Mouse (Mus musculus) common myeloid progenitor, adult 5-6 weeks (primary cell): ENCODE results near the gene Asic2. TPM values are rescaled to one million over a fixed set of nuclear protein-coding genes. Genes with fewer than 3 reads are reported as not detected.

ENCODE experiments used
- ATAC-seq: replicated peaks from 2 replicates; pipeline ENCODE4 v1.8.0; 2016; ENCODE audit warnings: low read depth, mild to moderate bottlenecking, moderate TSS enrichment, inconsistent platforms; ENCODE audit not compliant: poor library complexity, severe bottlenecking
- total RNA-seq: library from RNA; stranded (forward); fragments of 200-1000, 187-1606 nt; gene quantifications from 2 replicates; pipeline ENCODE4 v1.2.3, GENCODE M21; 2017

Asic2 gene
- total RNA-seq, 1 experiment from 2014 or later, result not detected

- ATAC-seq, result no peak
Measured at GRCm38 (mm10) chr11:81767781-81768180, 200.5 kb downstream of the Asic2 start.

DNA sequence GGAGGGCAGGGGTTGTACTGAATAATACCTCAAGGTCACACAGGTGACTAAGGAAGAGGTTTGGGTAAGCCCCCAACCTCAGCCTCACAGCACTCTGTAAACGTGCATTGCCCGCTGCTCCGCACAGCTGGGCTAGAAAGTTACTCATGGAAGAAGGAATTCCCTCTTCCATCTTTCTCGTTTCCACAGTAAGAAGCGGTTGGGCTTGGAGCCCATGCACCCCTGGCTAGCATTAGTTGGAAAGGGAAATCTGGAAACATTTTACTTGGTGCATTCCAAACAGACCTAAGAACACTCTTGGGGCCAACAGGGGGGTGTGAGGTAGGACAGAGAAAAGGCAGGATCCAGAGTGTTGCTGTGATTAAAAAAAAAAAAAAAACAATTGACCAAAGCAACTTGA, 203.0 kb downstream of the Asic2 start:
- no peak for ATAC-seq

DNA sequence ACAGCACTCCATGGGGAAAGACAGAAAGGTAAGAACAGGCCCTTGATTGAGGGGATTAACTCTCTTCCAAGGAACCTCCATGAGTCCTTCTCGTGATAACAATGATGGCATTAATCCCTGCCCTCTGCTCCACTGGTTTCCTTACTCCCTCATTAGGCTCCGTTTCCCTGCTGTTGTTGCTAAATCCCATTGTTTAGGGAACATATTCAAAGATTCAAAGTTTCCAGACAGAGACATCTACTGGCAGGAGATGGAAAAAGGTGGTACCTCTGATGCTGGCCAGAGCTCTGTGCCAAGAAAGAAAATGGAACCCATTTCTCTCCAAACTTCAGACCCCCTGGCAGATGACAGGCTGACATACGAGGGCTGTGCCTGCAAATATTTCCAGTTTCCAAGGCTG, 203.5 kb downstream of the Asic2 start:
- no peak for ATAC-seq

- no peak for ATAC-seq
Measured at GRCm38 (mm10) chr11:81757221-81757620, 211.0 kb downstream of the Asic2 start.

GRCm38 (mm10) chr11:81750876-81751275, 217.4 kb downstream of the Asic2 start:
- no peak for ATAC-seq

GRCm38 (mm10) chr11:81750016-81750415, 218.2 kb downstream of the Asic2 start:
- no peak for ATAC-seq

GRCm38 (mm10) chr11:81738995-81739394, 229.3 kb downstream of the Asic2 start:
- no peak for ATAC-seq

DNA sequence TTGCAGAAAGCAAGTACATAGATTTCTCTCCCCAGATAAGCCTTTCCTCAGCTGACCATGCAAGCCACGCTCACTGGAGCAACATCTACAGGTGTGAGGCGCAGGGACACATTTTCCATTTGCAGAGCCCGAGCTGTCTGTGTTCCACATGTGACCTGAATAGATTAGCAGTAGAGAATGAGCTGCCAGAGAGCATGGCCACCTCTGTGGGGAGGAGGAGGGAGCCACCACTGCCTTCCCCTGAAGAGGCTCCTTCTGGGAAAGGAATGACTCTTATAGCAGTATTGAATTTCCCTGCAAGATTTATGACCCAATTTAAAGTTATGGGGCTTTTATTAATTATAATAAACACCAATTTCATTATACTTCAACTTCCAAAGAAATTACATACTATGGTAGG, 230.5 kb downstream of the Asic2 start:
- ATAC-seq, result no peak

- no peak for ATAC-seq
Measured at GRCm38 (mm10) chr11:81722071-81722470, 246.2 kb downstream of the Asic2 start.

- ATAC-seq, result no peak
Measured at GRCm38 (mm10) chr11:81714801-81715200, 253.5 kb downstream of the Asic2 start.

- ATAC-seq, result no peak
Measured at GRCm38 (mm10) chr11:81706996-81707395, 261.3 kb downstream of the Asic2 start.

DNA sequence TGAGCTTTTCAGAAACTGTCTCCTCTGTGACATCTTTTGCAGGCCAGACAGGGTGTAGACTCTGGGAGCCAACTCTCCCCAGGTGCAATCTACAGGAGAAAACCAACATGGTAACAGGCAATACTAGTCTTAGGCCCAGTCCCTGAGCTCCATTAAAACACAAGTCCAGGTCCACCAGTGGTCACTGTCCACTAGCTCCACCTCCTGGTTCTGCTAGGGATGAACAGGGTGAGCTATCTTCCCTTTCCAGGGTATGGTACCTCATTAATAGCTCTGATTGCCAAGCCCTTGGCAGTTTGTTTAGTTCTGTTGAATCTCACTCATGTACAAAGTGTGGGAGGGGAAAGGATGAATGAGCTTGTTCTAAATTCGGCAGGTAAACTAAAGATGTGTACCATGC, 270.2 kb downstream of the Asic2 start:
- no peak for ATAC-seq

GRCm38 (mm10) chr11:81695501-81695900, 272.8 kb downstream of the Asic2 start:
- ATAC-seq, result no peak

DNA sequence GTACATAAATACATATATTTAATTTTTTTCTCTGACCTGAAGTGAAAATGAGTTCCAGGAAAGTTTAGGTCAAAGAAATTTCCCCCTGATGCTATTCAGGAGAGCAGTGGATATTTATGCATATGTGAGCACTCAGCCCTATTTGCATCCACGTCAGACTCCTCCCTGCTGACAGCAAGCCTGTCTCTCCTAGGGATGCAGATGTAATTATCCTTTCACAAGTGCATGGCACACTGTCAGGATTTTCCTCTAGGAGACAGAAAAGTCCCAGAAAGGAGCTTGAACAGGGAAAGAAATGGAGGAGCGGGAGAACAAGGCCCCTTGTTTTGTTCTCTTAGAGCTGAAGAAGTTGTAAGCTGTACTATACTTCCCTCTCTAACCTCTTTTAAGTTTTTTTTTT, 287.7 kb downstream of the Asic2 start:
- no peak for ATAC-seq

GRCm38 (mm10) chr11:81671724-81672123, 296.5 kb downstream of the Asic2 start:
- no peak for ATAC-seq

DNA sequence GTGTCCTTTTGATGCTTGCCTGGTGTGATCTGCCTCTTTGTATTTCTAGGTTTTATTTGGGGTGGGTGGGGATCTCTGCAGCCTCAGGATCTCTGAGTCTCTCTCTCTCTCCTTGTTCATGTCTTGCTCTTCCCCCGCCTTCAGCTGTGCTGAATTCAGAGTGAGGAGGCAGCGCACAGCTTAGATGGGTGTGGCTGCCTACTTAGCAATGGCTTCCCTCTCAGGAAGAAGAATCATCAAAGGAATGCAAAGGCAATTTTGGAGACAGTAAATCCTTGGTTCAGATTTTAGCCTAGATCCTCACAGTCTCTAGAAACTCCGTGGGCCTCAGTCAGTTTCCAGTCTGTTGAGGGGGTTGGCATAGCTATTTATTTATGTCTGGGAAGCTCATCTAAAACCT, 297.8 kb downstream of the Asic2 start:
- ATAC-seq, result no peak

- ATAC-seq, result no peak
Measured at GRCm38 (mm10) chr11:81658850-81659249, 309.4 kb downstream of the Asic2 start.

GRCm38 (mm10) chr11:81657121-81657520, 311.1 kb downstream of the Asic2 start:
- no peak for ATAC-seq

DNA sequence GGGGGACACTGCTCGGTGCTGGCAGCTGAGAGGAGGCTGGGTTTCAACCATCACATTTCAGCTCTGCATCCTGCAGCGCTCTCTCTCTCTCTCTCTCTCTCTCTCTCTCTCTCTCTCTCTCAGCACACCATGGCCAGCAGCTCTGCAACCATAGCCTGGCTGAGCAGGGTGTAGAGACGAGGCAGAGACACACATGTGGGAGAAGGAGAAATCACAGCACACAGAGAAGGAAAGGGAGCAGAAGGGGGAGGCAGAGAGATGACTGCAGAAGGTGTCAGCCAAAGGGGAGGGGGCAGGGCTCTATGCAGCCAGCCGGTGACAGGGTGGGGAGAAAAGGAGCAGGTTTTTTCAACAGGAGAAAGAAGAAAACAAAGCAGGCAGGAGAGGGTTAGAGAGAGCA, 320.4 kb downstream of the Asic2 start:
- no peak for ATAC-seq

- ATAC-seq, result no peak
Measured at GRCm38 (mm10) chr11:81645549-81645948, 322.7 kb downstream of the Asic2 start.

GRCm38 (mm10) chr11:81636356-81636755, 331.9 kb downstream of the Asic2 start:
- no peak for ATAC-seq

GRCm38 (mm10) chr11:81634360-81635350, 333.6 kb downstream of the Asic2 start:
- ATAC-seq, result no peak
